Mouse (Mus musculus): ENCODE results near the gene Dcst1. TPM values are rescaled to one million over a fixed set of nuclear protein-coding genes. Genes with fewer than 3 reads are reported as not detected.
A peak's percentile ranks its signal among the peaks of the same experiment; 100 is the strongest.

Dcst1 gene
- polyA plus RNA-seq, 1 experiment from 2014 or later, result 0.13 TPM

- 26% methylated on average over 10 of the region's 10 CpGs for WGBS
- no peak overlapping the region for H3K4me2 ChIP-seq (ENCODE audit: low read depth, low read length)
- H3K27me3 ChIP-seq (ENCODE audit: control insufficient read depth, insufficient read depth, low read depth, low read length), result no peaks in the 10 kb centered on the region
- peaks cover 11% of the 10 kb centered on the region for H3K4me1 ChIP-seq (replicated peaks; ENCODE audit: control insufficient read depth, insufficient read depth, low read length)
- no peak for ATAC-seq (ENCODE audit: low read depth)
- H3K27ac ChIP-seq (ENCODE audit: low read length), result no peak overlapping the region
- H3K36me3 ChIP-seq (ENCODE audit: control insufficient read depth, insufficient read depth, low read length), result peaks cover 9% of the 10 kb centered on the region
- H3K9ac ChIP-seq (ENCODE audit: low read length), result no peak overlapping the region
- no peak overlapping the region for H3K4me3 ChIP-seq (ENCODE audit: low read length)
- H3K9me3 ChIP-seq (ENCODE audit: control insufficient read depth, low read length), result no peaks in the 10 kb centered on the region
Observed at GRCm38 (mm10) chr3:89330948-89331347, 34.1 kb downstream of the Dcst1 start.

GRCm38 (mm10) chr3:89330346-89330745, 34.7 kb downstream of the Dcst1 start:
- no peak overlapping the region for H3K9ac ChIP-seq (ENCODE audit: low read length)
- no peak for ATAC-seq (ENCODE audit: low read depth)
- no peak overlapping the region for H3K27ac ChIP-seq (ENCODE audit: low read length)
- no peaks in the 10 kb centered on the region for H3K9me3 ChIP-seq (ENCODE audit: control insufficient read depth, low read length)
- peaks cover 9% of the 10 kb centered on the region for H3K36me3 ChIP-seq (ENCODE audit: control insufficient read depth, insufficient read depth, low read length)
- H3K4me1 ChIP-seq (replicated peaks; ENCODE audit: control insufficient read depth, insufficient read depth, low read length), result peaks cover 10% of the 10 kb centered on the region
- no peak overlapping the region for H3K4me2 ChIP-seq (ENCODE audit: low read depth, low read length)
- H3K27me3 ChIP-seq (ENCODE audit: control insufficient read depth, insufficient read depth, low read depth, low read length), result no peaks in the 10 kb centered on the region
- WGBS, result 47% methylated on average over 3 of the region's 3 CpGs
- H3K4me3 ChIP-seq (ENCODE audit: low read length), result no peak overlapping the region

GRCm38 (mm10) chr3:89328623-89329022, 36.4 kb downstream of the Dcst1 start:
- WGBS, result 22% methylated on average over 4 of the region's 4 CpGs
- Histone ChIP-seq H3K4me1 (replicated peaks; ENCODE audit: control insufficient read depth, insufficient read depth, low read length) (peaks cover 10% of the 10 kb centered on the region), H3K4me3 (ENCODE audit: low read length) (no peak overlapping the region), H3K36me3 (ENCODE audit: control insufficient read depth, insufficient read depth, low read length) (peaks cover 5% of the 10 kb centered on the region), H3K4me2 (ENCODE audit: low read depth, low read length) (no peak overlapping the region), H3K9me3 (ENCODE audit: control insufficient read depth, low read length) (no peaks in the 10 kb centered on the region), H3K27ac (ENCODE audit: low read length) (no peak overlapping the region), H3K27me3 (ENCODE audit: control insufficient read depth, insufficient read depth, low read depth, low read length) (no peaks in the 10 kb centered on the region), H3K9ac (ENCODE audit: low read length) (no peak overlapping the region)
- ATAC-seq (ENCODE audit: low read depth), result peak; percentile 25; the same call in 1 of the 2 replicates

GRCm38 (mm10) chr3:89327371-89327870, 37.6 kb downstream of the Dcst1 start:
- Histone ChIP-seq H3K4me3 (ENCODE audit: low read length) (no peak overlapping the region), H3K36me3 (ENCODE audit: control insufficient read depth, insufficient read depth, low read length) (no peaks in the 10 kb centered on the region), H3K9me3 (ENCODE audit: control insufficient read depth, low read length) (no peaks in the 10 kb centered on the region), H3K4me1 (replicated peaks; ENCODE audit: control insufficient read depth, insufficient read depth, low read length) (peaks cover 7% of the 10 kb centered on the region), H3K27ac (ENCODE audit: low read length) (no peak overlapping the region), H3K27me3 (ENCODE audit: control insufficient read depth, insufficient read depth, low read depth, low read length) (no peaks in the 10 kb centered on the region), H3K4me2 (ENCODE audit: low read depth, low read length) (no peak overlapping the region), H3K9ac (ENCODE audit: low read length) (no peak overlapping the region)
- 38% methylated on average over 9 of the region's 9 CpGs for WGBS
- no peak for ATAC-seq (ENCODE audit: low read depth)

- H3K9ac ChIP-seq (ENCODE audit: low read length), result no peak overlapping the region
- no peak overlapping the region for H3K4me3 ChIP-seq (ENCODE audit: low read length)
- H3K4me1 ChIP-seq (replicated peaks; ENCODE audit: control insufficient read depth, insufficient read depth, low read length), result peaks cover 22% of the 10 kb centered on the region
- 94% methylated on average over 8 of the region's 8 CpGs for WGBS
- H3K27me3 ChIP-seq (ENCODE audit: control insufficient read depth, insufficient read depth, low read depth, low read length), result peaks cover 9% of the 10 kb centered on the region
- ATAC-seq (ENCODE audit: low read depth), result no peak
- no peak overlapping the region for H3K4me2 ChIP-seq (ENCODE audit: low read depth, low read length)
- H3K9me3 ChIP-seq (ENCODE audit: control insufficient read depth, low read length), result no peaks in the 10 kb centered on the region
- H3K36me3 ChIP-seq (ENCODE audit: control insufficient read depth, insufficient read depth, low read length), result no peaks in the 10 kb centered on the region
- H3K27ac ChIP-seq (ENCODE audit: low read length), result no peak overlapping the region
Observed at GRCm38 (mm10) chr3:89325882-89326281, 39.2 kb downstream of the Dcst1 start.

GRCm38 (mm10) chr3:89322514-89323165, 42.4 kb downstream of the Dcst1 start, which contains the start of gene Efna3:
TSS of gene Efna3 (minus strand) at chr3:89322965.
- no peak within 1 kb of the TSS for H3K27ac ChIP-seq (ENCODE audit: low read length)
- H3K4me1 ChIP-seq (replicated peaks; ENCODE audit: control insufficient read depth, insufficient read depth, low read length), result peaks cover 37% of the 10 kb centered on the region
- peak within 1 kb of the TSS; percentile 56 for H3K4me3 ChIP-seq (ENCODE audit: low read length)
- peak; percentile 56 for ATAC-seq (ENCODE audit: low read depth)
- peaks cover 39% of the 10 kb centered on the region for H3K27me3 ChIP-seq (ENCODE audit: control insufficient read depth, insufficient read depth, low read depth, low read length)
- H3K9ac ChIP-seq (ENCODE audit: low read length), result peak within 1 kb of the TSS; percentile 60
- no peaks in the 10 kb centered on the region for H3K9me3 ChIP-seq (ENCODE audit: control insufficient read depth, low read length)
- no peaks in the 10 kb centered on the region for H3K36me3 ChIP-seq (ENCODE audit: control insufficient read depth, insufficient read depth, low read length)
- peak within 1 kb of the TSS; percentile 92 for H3K4me2 ChIP-seq (ENCODE audit: low read depth, low read length)
- WGBS, result under 1% methylated on average over 49 of the region's 53 CpGs

- Histone ChIP-seq H3K27ac (ENCODE audit: low read length) (no peak overlapping the region), H3K4me2 (ENCODE audit: low read depth, low read length) (peak overlapping the region; percentile 92), H3K9ac (ENCODE audit: low read length) (peak overlapping the region; percentile 60), H3K4me3 (ENCODE audit: low read length) (peak overlapping the region; percentile 56), H3K36me3 (ENCODE audit: control insufficient read depth, insufficient read depth, low read length) (no peaks in the 10 kb centered on the region), H3K27me3 (ENCODE audit: control insufficient read depth, insufficient read depth, low read depth, low read length) (peaks cover 39% of the 10 kb centered on the region), H3K4me1 (replicated peaks; ENCODE audit: control insufficient read depth, insufficient read depth, low read length) (peaks cover 34% of the 10 kb centered on the region), H3K9me3 (ENCODE audit: control insufficient read depth, low read length) (no peaks in the 10 kb centered on the region)
- WGBS, result 2% methylated on average over 14 of the region's 14 CpGs
- ATAC-seq (ENCODE audit: low read depth), result 0 out of 2 replicates have a peak, but pooled peaks have one; percentile 1
Observed at GRCm38 (mm10) chr3:89322131-89322500, 42.9 kb downstream of the Dcst1 start.

- Histone ChIP-seq H3K27me3 (ENCODE audit: control insufficient read depth, insufficient read depth, low read depth, low read length) (peaks cover 39% of the 10 kb centered on the region), H3K4me1 (replicated peaks; ENCODE audit: control insufficient read depth, insufficient read depth, low read length) (peaks cover 34% of the 10 kb centered on the region), H3K9me3 (ENCODE audit: control insufficient read depth, low read length) (no peaks in the 10 kb centered on the region), H3K4me2 (ENCODE audit: low read depth, low read length) (peak overlapping the region; percentile 92), H3K4me3 (ENCODE audit: low read length) (peak overlapping the region; percentile 56), H3K36me3 (ENCODE audit: control insufficient read depth, insufficient read depth, low read length) (no peaks in the 10 kb centered on the region), H3K9ac (ENCODE audit: low read length) (peak overlapping the region; percentile 60), H3K27ac (ENCODE audit: low read length) (no peak overlapping the region)
- under 1% methylated on average over 57 of the region's 66 CpGs for WGBS
- no peak for ATAC-seq (ENCODE audit: low read depth)
Observed at GRCm38 (mm10) chr3:89321183-89322130, 43.6 kb downstream of the Dcst1 start.

GRCm38 (mm10) chr3:89320581-89321182, 44.4 kb downstream of the Dcst1 start:
- no peak for ATAC-seq (ENCODE audit: low read depth)
- peaks cover 40% of the 10 kb centered on the region for H3K4me1 ChIP-seq (replicated peaks; ENCODE audit: control insufficient read depth, insufficient read depth, low read length)
- H3K27ac ChIP-seq (ENCODE audit: low read length), result no peak overlapping the region

More at GRCm38 (mm10) chr3:89320581-89321182, 44.4 kb downstream of the Dcst1 start:
- H3K4me3 ChIP-seq (ENCODE audit: low read length), result peak overlapping the region; percentile 56
- H3K4me2 ChIP-seq (ENCODE audit: low read depth, low read length), result peak overlapping the region; percentile 92
- peak overlapping the region; percentile 50 for H3K9ac ChIP-seq (ENCODE audit: low read length)
- under 1% methylated on average over 41 of the region's 41 CpGs for whole genome bisulfite sequencing
- no peaks in the 10 kb centered on the region for H3K36me3 ChIP-seq (ENCODE audit: control insufficient read depth, insufficient read depth, low read length)
- peaks cover 39% of the 10 kb centered on the region for H3K27me3 ChIP-seq (ENCODE audit: control insufficient read depth, insufficient read depth, low read depth, low read length)
- no peaks in the 10 kb centered on the region for H3K9me3 ChIP-seq (ENCODE audit: control insufficient read depth, low read length)
